Mouse (Mus musculus) kidney, postnatal 0 days (tissue): ENCODE results near the gene Ppp6r1. TPM values are rescaled to one million over a fixed set of nuclear protein-coding genes. Genes with fewer than 3 reads are reported as not detected.
"Not testable (repeated sequence)": the region's sequence is repeated elsewhere in the genome, so short reads cannot be mapped to it uniquely, and the experiment has no call there.

Source experiments
- ATAC-seq: fragments of 200-750 bp; cut with Nextera tagmentation; replicated peaks from 2 replicates; pipeline ENCODE4 v1.8.0; 2017; ENCODE audit warnings: low read depth, moderate number of reproducible peaks, moderate TSS enrichment, moderate library complexity; ENCODE audit not compliant: low FRiP score
- DNase-seq: peaks from one replicate; pipeline ENCODE4 v3.0.0-alpha.2; 2016; ENCODE audit warnings: low spot score
- H3K27ac ChIP-seq: fragments of 300-500 bp; sonication (generic); 2 replicates; pipeline ENCODE4 v1.5.1; 2014; ENCODE audit warnings: mild to moderate bottlenecking
- H3K27me3 ChIP-seq: fragments of 300-500 bp; sonication (generic); 2 replicates; pipeline ENCODE4 v1.6.1; 2014; ENCODE audit warnings: low read length, mixed read lengths; ENCODE audit not compliant: insufficient read depth
- H3K36me3 ChIP-seq: fragments of 300-500 bp; sonication (generic); 2 replicates; pipeline ENCODE4 v1.6.1; 2014; ENCODE audit warnings: low read length, mixed read lengths; ENCODE audit not compliant: insufficient read depth
- H3K4me1 ChIP-seq: fragments of 300-500 bp; sonication (generic); replicated peaks from 2 replicates; pipeline ENCODE4 v1.6.1; 2014; ENCODE audit warnings: antibody characterized with exemption, low read length, mixed read lengths; ENCODE audit not compliant: insufficient read depth
- H3K4me2 ChIP-seq: fragments of 300-500 bp; sonication (generic); 2 replicates; pipeline ENCODE4 v1.6.1; 2014; ENCODE audit warnings: mild to moderate bottlenecking, low read length, moderate library complexity, mixed read lengths
- H3K4me3 ChIP-seq: fragments of 300-500 bp; sonication (generic); replicated peaks from 2 replicates; pipeline ENCODE4 v1.5.1; 2014; ENCODE audit warnings: low read depth, low read length
- H3K9ac ChIP-seq: fragments of 300-500 bp; sonication (generic); 2 replicates; pipeline ENCODE4 v1.6.1; 2014; ENCODE audit warnings: low read depth, low read length
- H3K9me3 ChIP-seq: fragments of 300-500 bp; sonication (generic); replicated peaks from 2 replicates; pipeline ENCODE4 v1.6.1; 2016; ENCODE audit warnings: low read length, inconsistent platforms, mixed read lengths
- CTCF ChIP-seq: IDR thresholded peaks from 2 replicates; pipeline ENCODE4 v1.5.1; 2016; ENCODE audit warnings: antibody characterized with exemption, low read depth, mild to moderate bottlenecking, moderate library complexity
- WGBS: fragments of 180-500 bp; shearing (Covaris S2); extraction: QIAGEN DNeasy Blood & Tissue Kit; methylation state at CpG from one replicate; pipeline ENCODE4 v1.1.7; 2014; 5-methylcytosine and 5-hydroxymethylcytosine counted together
- polyA plus RNA-seq: library from polyadenylated mRNA; unstranded; fragments of >200 nt; fragmentation: Nextera tagmentation; extraction: Ambion mirVana; gene quantifications from 2 replicates; pipeline ENCODE4 v1.2.1, GENCODE M21; 2015

Ppp6r1 gene
- polyA plus RNA-seq, 1 experiment from 2014 or later, result 5.1 TPM

- no peaks in the 10 kb centered on the region for H3K36me3 ChIP-seq
- H3K4me2 ChIP-seq, result no peak overlapping the region
- TF ChIP-seq CTCF, result no peak
- no peaks in the 10 kb centered on the region for H3K9me3 ChIP-seq
- H3K9ac ChIP-seq, result no peak overlapping the region
- H3K27me3 ChIP-seq, result no peaks in the 10 kb centered on the region
- H3K4me1 ChIP-seq, result no peaks in the 10 kb centered on the region
- WGBS, result 40% methylated on average over 1 of the region's 1 CpGs
- H3K27ac ChIP-seq, result no peak overlapping the region
- DNase-seq (no peak), ATAC-seq (no peak)
- no peak overlapping the region for H3K4me3 ChIP-seq
Observed at GRCm38 (mm10) chr7:4612956-4613355, 45.9 kb downstream of the Ppp6r1 start.

DNA sequence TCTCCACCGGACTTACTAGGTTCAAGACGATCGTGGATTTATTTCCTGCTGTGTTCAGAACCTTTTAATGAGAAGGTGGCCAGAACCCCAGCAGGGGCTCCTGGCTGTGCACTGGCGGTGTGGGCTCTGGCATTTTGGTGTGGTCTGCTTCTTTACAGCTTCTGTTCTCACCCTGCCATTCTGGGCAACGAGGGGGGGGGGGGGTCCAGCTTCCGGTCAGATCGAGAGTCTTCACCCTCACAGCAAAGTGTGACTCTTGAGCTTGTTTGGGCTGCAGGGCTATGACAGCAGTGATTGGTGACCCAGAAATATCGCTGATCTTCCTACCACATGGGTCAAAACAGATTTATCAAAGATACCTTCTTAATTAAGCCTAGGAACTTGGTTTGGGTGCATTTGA is 46.4 kb downstream of the Ppp6r1 start:
- no peaks in the 10 kb centered on the region for H3K27me3 ChIP-seq
- H3K9ac ChIP-seq, result no peak overlapping the region
- H3K27ac ChIP-seq, result no peak overlapping the region
- ATAC-seq (no peak), DNase-seq (no peak)
- no peaks in the 10 kb centered on the region for H3K9me3 ChIP-seq
- H3K4me2 ChIP-seq, result no peak overlapping the region
- no peaks in the 10 kb centered on the region for H3K36me3 ChIP-seq
- no peaks in the 10 kb centered on the region for H3K4me1 ChIP-seq
- TF ChIP-seq CTCF, result no peak
- WGBS, result 65% methylated on average over 8 of the region's 8 CpGs
- H3K4me3 ChIP-seq, result no peak overlapping the region

DNA sequence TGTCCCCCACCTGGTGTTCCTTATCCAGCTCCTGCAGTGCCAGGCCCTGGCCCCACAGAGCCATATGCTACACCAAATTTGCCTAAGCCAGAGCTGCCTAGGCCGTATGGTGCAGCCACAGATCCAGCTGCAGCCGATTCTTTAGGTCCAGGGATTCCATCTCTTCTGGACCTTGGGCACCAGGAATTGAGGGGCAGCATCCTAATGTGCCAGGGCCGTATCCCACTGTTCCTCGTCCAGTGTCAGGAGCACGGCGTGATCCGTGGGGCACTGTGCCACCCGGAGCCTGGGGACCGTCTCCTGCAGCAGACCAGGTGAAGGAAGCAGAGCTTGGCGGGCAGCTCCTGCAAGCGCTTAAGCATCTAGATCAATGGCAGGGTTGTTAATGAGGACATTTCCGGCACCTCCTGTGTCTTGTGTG is 46.9 kb downstream of the Ppp6r1 start:
- H3K9ac ChIP-seq, result no peak overlapping the region
- WGBS, result 78% methylated on average over 12 of the region's 12 CpGs
- no peaks in the 10 kb centered on the region for H3K36me3 ChIP-seq
- no peaks in the 10 kb centered on the region for H3K4me1 ChIP-seq
- TF ChIP-seq CTCF, result no peak
- no peak overlapping the region for H3K4me3 ChIP-seq
- H3K27ac ChIP-seq, result no peak overlapping the region
- H3K4me2 ChIP-seq, result no peak overlapping the region
- DNase-seq (no peak), ATAC-seq (no peak)
- H3K27me3 ChIP-seq, result no peaks in the 10 kb centered on the region
- H3K9me3 ChIP-seq, result no peaks in the 10 kb centered on the region

DNA sequence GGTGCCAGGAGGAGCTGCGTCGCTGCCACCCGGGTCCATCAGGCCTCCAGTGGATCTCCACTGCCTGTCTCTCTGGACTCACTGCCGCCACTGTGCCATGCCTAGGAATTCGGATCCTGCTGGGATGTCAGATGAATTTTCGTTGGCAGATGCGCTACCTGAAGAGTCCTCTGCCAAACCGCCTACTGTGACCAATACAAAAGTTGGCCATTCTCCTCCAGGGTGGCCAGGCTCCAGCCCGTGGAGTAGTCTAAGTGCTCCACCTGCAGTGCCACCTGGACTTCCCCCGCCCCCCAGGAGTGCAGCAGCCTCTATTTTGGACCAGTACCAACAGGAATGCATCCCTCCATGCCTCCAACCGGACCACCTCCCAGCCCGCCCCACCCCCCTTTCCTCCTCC is 47.3 kb downstream of the Ppp6r1 start:
- H3K27me3 ChIP-seq, result no peaks in the 10 kb centered on the region
- ATAC-seq, result no peak
- 86% methylated on average over 12 of the region's 12 CpGs for WGBS
- no peak for DNase-seq
- H3K4me1 ChIP-seq, result no peaks in the 10 kb centered on the region
- H3K27ac ChIP-seq, result no peak overlapping the region
- H3K36me3 ChIP-seq, result no peaks in the 10 kb centered on the region
- no peak overlapping the region for H3K4me2 ChIP-seq
- no peak overlapping the region for H3K9ac ChIP-seq
- TF ChIP-seq CTCF, result no peak
- no peak overlapping the region for H3K4me3 ChIP-seq
- no peaks in the 10 kb centered on the region for H3K9me3 ChIP-seq

DNA sequence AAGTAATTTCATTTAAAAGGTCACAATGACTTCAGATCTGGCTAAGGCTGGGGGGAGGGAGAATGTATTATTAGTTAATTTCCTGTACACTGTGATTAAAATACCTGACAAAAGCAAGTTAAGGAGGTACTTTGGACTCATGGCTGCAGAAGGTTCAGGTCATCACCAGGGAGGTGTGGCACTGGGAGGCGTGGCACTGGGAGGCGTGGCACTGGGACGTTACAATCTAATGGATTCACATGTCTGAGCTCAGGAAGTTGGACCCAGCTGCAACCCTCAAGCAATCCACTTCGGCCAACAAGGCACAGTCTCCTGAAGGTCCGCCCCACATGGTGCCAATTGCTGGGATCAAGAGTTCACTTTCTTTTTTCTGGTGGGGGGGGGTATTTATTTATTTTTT is 50.8 kb downstream of the Ppp6r1 start:
- Histone ChIP-seq H3K9ac (no peak overlapping the region), H3K27me3 (no peaks in the 10 kb centered on the region), H3K9me3 (no peaks in the 10 kb centered on the region), H3K36me3 (no peaks in the 10 kb centered on the region), H3K4me2 (no peak overlapping the region), H3K4me3 (no peak overlapping the region), H3K27ac (no peak overlapping the region), H3K4me1 (no peaks in the 10 kb centered on the region)
- DNase-seq, result no peak
- ATAC-seq, result peak; percentile 59
- 58% methylated on average over 5 of the region's 5 CpGs for WGBS
- TF ChIP-seq CTCF, result no peak

GRCm38 (mm10) chr7:4603873-4604272 is 54.9 kb downstream of the Ppp6r1 start, which contains the start of gene Ptprh:
TSS of gene Ptprh (minus strand) at chr7:4604041.
- H3K4me1 ChIP-seq, result no peaks in the 10 kb centered on the region
- H3K27me3 ChIP-seq, result no peaks in the 10 kb centered on the region
- no peaks in the 10 kb centered on the region for H3K36me3 ChIP-seq
- H3K9ac ChIP-seq, result no peak within 1 kb of the TSS
- 75% methylated on average over 6 of the region's 6 CpGs for WGBS
- H3K9me3 ChIP-seq, result no peaks in the 10 kb centered on the region
- no peak within 1 kb of the TSS for H3K27ac ChIP-seq
- TF ChIP-seq CTCF, result no peak
- H3K4me3 ChIP-seq, result no peak within 1 kb of the TSS
- H3K4me2 ChIP-seq, result no peak within 1 kb of the TSS
- ATAC-seq (no peak), DNase-seq (no peak)

DNA sequence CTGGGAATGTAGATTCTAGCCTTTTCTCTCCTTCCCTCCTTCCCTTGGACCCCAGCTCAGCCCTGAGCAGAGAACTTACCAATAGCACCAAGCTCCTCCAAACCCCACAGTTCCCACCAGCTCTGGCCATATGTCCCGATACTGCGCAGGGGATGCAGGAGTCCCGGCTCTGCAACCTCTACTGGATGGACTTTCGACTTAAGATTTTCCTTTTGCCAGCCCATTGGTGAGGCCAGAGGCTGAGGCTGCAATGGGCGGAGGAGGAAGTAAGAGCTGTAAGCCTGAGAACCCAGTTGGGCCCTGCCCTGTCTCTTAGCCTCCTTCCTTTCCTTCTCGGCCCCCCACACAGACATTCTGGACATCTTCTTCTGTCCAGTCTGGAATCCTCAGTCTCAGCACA is 55.9 kb downstream of the Ppp6r1 start:
- no peak for ATAC-seq
- H3K27ac ChIP-seq, result no peak overlapping the region
- H3K36me3 ChIP-seq, result no peaks in the 10 kb centered on the region
- H3K4me1 ChIP-seq, result no peaks in the 10 kb centered on the region
- no peaks in the 10 kb centered on the region for H3K9me3 ChIP-seq
- no peak overlapping the region for H3K9ac ChIP-seq
- H3K4me2 ChIP-seq, result no peak overlapping the region
- no peak overlapping the region for H3K4me3 ChIP-seq
- no peaks in the 10 kb centered on the region for H3K27me3 ChIP-seq
- no peak for DNase-seq
- WGBS, result 89% methylated on average over 6 of the region's 6 CpGs
- TF ChIP-seq CTCF, result no peak

DNA sequence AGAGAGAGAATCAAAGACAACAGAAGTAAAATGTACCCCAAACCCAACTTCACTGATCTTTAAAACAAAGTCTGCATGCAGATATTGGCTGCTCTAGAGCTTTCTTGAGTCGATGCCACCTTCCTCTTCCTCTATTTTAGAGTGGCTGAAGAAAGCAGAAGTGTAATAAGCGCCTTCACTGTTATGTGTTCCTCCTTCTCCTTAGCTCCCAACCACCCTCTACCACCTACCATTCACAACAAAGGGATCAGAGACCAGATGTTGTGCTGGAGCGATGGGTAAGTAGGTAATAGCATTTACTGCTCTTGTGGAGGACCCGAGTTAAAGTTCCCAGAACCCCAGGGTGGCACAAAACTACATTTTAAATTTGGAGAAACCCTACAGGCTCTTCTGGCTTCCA is 61.8 kb downstream of the Ppp6r1 start:
- H3K9me3 ChIP-seq, H3K36me3 ChIP-seq, H3K4me1 ChIP-seq, H3K9ac ChIP-seq, H3K4me3 ChIP-seq, H3K27ac ChIP-seq, DNase-seq, ATAC-seq, H3K4me2 ChIP-seq, H3K27me3 ChIP-seq: not testable (repeated sequence)
- WGBS, result 84% methylated on average over 4 of the region's 4 CpGs
